Mouse (Mus musculus) adrenal gland, adult 2 months (tissue): ENCODE data around the gene Robo1. TPM values are rescaled to one million over a fixed set of nuclear protein-coding genes. Genes with fewer than 3 reads are reported as not detected.

ENCODE experiments used
- DNase-seq: peaks from one replicate; pipeline ENCODE4 v3.0.0; 2021
- long read RNA-seq: library from polyadenylated mRNA; stranded (forward); transcript quantifications from one replicate; pipeline ENCODE4 v2.0.0, GENCODE M21; 2021
- polyA plus RNA-seq: library from polyadenylated mRNA; depleted of rRNA; stranded (reverse); fragments of >200 nt; gene quantifications from 2 replicates; pipeline ENCODE4 v1.2.3, GENCODE M21; 2012; rRNA removed
- total RNA-seq, 2 experiments: library from RNA; stranded (reverse); gene quantifications; 2 replicates each; pipeline ENCODE4 v1.2.3; 2021

Gene Robo1
- total RNA-seq (100 to 1,000 TPM in 1 of 2 experiments, 10 to 100 TPM in 1; 83.7 to 154 TPM), polyA plus RNA-seq (77.3 and 119 TPM in 2 replicates)
- long read RNA-seq, partial matches to known transcripts: 10 of 16 reads
- long read RNA-seq, other reads (novel, unspliced or antisense): 5 of 16 reads

DNA sequence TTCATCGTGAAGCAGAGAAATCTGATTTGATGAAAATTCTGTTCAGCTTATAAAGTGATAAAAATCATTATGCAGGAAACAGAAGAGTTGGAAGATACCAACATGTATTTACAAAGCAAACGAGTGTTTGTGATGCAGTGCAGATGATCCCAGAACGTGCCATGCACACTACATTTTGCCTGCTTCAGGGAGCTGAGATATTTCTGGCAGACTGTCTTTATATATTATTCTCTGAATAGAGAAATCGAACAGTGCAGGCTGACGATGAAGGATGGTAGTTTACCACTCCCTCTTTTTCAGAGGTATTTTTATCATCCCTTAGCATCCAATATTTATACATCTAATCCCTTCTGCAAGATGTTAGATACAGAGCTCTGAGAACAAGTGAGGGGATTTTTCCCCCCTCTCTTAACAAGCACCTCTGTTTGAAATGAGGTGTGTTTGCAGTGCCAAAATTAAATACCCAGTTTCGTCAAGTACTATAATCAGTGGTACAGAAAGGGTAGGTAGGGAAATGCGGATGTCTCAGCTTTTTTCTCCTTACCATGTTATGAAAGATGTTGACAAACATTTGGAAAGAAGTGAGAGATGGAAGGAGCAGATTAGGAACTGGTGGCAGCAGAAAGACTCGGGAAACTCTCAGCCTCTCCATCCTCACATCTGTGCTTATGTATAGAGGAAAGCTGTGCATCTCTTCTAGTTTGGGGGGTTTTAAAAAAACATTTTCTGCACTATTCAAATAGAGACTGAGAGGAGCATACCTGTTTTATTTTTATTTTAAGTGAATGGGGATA is at the start of gene Robo1:
TSS of gene Robo1 (plus strand) at position 770 of the 794 bp plus-strand sequence.
- no peak for DNase-seq

- DNase-seq: no peak
These were observed 40.3 kb upstream of the Robo1 start for GRCm38 (mm10) chr16:72267839-72268238.

DNA sequence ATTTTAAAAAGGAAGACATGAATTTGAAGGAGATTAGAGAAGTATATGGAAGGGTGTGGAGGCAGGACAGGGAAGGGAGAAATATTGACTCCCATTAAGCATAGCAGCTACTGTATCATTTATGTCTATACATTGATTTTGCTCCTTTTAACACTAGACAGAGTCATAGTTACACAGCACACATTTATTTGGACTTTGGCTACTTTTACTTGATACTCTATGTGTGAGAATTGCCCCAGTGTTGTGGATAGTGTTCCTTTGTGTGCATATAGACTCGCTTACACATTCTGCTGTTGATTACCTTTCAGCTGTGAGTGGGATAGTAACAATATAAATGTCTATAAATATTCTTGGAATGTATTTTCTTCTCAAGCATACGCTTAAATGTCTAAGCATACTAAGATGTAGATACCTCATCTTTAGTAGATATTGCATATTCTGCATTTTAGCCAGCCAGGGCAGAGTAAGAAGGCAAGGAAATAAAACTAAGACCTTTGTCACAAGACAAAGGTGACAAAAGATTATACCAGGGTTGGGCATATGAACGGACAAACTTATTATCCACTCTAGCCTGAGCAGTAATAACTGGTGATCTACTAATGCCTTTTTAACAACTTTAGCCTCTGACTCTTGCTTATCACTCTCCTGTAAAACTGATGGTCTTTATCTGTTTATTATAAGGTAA is 31.6 kb upstream of the Robo1 start:
- no peak for DNase-seq

GRCm38 (mm10) chr16:72308331-72308668 is 194 bp downstream of the Robo1 start:
- no peak for DNase-seq

GRCm38 (mm10) chr16:72327321-72327720 is 19.2 kb downstream of the Robo1 start:
- peak; percentile 16 for DNase-seq

DNA sequence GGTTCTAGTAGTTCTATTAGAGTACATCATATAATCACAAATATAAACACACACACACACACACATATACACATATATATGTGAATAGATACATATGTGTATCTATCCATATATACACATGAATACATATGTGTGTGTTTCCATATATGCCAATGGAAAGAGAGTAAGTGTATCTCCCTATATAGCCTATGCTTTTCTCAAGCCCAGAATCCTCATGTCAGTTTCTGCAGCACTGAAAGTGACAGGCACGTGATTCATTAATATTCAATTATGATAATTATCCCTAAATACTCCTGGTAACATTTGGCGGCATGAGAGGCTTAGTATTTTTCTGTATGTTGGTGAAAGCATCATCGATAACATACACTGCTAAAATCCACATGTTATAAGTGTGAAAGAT is 20.5 kb downstream of the Robo1 start:
- DNase-seq: no peak

DNA sequence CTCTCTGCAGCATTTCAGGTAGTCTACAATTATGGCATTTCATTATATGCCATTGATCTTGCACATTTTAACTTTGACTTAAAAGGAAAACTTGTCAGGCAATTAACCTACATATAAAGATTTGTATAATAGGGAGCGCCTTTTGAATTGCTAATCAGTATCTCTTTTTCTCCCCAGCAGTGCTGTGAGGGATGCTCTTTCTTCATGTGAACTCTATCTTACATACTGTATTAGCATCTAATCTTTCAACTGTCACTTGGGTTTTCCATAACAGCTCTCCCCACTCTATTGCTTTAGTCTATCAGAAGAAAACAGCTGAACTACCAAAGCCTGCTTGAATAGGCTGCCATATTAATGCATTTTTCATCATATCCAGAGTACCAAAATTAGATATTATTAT is 29.7 kb downstream of the Robo1 start:
- no peak for DNase-seq

DNA sequence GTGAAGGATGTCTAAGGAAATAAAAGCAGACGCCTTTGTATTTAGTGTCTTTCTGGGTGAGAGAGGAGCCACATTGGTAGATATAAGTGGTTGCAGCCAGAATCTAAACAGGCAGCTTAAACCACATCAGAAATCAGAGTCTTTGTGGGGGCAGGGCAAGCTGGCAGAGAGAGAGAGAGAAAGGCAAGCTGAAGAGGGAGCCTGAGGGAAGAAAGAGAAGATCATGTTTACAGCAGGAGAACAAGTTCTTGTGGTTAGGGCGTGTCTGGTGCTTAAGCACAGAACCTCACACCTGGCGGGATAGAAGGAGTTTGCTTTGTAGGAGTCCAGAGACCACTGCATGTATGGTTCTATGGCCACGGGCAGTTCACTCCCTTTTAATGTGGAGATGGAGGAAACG is 42.3 kb downstream of the Robo1 start:
- DNase-seq: no peak

DNA sequence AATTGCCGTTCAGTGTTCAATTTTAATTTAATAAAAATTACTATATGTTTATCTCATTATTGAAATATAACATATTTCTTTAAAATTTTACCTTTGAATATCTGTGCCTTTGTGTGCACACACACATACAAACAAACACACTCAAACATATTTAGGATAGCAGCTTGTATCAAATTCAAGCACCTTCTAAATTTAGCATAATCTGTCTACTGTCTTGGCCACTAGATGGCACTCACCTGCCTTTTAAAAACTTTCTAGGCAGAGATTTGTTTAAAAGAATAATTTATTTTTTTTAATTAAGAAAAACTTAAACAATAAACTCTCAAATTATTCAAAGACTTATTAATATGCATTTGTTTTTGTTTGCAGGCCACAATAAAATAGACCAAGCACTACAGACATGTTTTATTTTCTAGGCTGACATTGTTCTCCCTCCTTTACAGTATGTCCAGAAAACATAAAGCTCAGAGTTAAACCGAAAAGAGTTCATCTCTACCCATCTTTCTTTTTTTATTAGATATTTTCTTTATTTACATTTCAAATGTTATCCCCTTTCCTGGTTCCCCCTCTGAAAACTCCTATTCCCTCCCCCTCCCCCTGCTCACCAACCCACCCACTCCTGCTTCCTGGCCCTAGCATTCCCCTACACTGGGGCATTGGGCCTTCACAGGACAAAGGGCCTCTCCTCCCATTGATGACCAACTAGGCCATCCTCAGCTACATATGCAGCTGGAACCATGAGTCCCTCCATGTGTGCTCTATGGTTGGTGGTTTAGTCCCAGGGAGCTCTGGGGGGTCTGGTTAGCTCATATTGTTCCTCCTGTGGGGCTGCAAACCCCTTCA is 48.6 kb downstream of the Robo1 start:
- peak; percentile 2 for DNase-seq

GRCm38 (mm10) chr16:72376896-72377295 is 68.8 kb downstream of the Robo1 start:
- no peak for DNase-seq

- no peak for DNase-seq
These were observed 73.7 kb downstream of the Robo1 start for GRCm38 (mm10) chr16:72381819-72382218.

GRCm38 (mm10) chr16:72383566-72383965 is 75.5 kb downstream of the Robo1 start:
- no peak for DNase-seq

- no peak for DNase-seq
These were observed 85.4 kb downstream of the Robo1 start for GRCm38 (mm10) chr16:72393512-72393911.

GRCm38 (mm10) chr16:72398811-72399210 is 90.7 kb downstream of the Robo1 start:
- no peak for DNase-seq

DNA sequence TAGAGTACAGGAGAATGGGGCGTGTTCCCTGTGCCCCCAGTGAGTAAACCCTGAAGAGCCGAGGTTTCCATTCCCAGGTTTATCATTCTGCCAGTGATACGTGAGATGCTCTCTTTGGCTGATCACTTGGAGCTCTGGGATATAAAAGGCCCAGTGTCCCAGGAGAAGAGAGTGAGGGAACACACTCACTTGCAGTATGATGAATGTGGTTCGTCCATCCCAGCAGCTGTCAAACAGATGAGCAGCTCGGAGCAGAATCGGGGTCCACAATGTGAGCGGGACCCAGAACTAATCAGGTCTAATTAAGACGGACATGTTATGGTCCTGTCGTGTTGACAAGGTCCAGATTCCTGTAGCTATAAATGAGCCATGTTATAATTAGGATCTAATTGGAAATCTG is 94.3 kb downstream of the Robo1 start:
- DNase-seq: no peak

- no peak for DNase-seq
These were observed 101.7 kb downstream of the Robo1 start for GRCm38 (mm10) chr16:72409820-72410219.

- DNase-seq: no peak
These were observed 103.7 kb downstream of the Robo1 start for GRCm38 (mm10) chr16:72411669-72412270.

GRCm38 (mm10) chr16:72412879-72413278 is 104.8 kb downstream of the Robo1 start:
- no peak for DNase-seq

DNA sequence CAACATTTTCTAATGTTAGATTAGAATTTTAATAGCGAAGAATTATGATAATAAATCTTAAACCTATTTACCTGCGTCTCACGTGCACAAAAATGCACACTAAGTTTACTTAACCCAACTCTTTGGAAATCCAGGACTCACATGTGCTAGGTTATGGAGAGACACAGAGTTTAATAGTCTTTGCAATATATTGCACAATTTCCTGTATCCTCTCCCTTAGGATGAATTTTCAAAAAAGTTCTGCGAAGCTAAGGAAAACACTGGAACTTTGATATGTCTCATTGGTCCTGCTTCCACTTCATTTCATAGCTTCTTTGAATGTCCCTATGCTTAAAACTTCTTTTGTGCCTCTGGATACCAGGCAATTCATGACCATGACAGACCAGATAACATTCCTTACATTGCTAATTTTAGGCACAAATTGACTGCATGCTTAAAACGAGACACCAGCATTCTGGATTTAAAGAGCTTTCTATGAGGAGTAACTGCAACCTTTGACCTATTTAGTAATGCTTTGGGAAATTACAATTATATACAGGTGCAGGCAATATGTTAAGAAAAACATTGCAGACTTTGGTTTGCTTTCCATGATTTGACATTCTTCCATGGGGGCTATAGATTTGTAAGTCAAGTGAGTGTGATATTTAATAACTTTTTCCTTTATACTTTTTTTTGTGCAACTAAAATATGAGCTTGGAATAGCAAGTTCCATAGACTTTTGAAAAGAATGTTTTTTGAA is 111.4 kb downstream of the Robo1 start:
- DNase-seq: no peak

- DNase-seq: no peak
These were observed 114.3 kb downstream of the Robo1 start for GRCm38 (mm10) chr16:72422426-72422825.

DNA sequence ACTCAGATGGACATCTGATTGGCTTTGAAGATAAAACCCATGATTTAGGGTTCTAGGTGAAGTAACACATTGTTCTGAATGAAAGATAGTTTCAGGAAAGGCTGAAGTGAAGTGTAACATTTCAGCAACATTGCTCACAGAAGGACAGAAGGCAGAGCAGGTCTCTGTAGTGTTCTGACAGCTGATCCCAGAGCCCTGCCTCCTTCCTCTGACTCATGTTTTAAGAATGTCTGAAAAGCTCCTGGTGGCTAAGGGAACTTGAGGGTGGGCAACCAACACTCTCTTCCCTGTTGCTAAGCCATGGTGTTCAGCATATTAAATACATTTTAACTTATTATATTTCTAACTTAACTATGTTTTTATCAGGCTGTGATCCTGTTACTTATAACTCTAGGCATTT is 126.3 kb downstream of the Robo1 start:
- no peak for DNase-seq
